Mouse (Mus musculus) common myeloid progenitor, adult 5-6 weeks (primary cell): ENCODE measurements around the gene Cnn2. TPM values are rescaled to one million over a fixed set of nuclear protein-coding genes. Genes with fewer than 3 reads are reported as not detected.

Source experiments
- ATAC-seq: replicated peaks from 2 replicates; pipeline ENCODE4 v1.8.0; 2016; ENCODE audit warnings: low read depth, mild to moderate bottlenecking, moderate TSS enrichment, inconsistent platforms; ENCODE audit not compliant: poor library complexity, severe bottlenecking
- total RNA-seq: library from RNA; stranded (forward); fragments of 200-1000, 187-1606 nt; gene quantifications from 2 replicates; pipeline ENCODE4 v1.2.3, GENCODE M21; 2017

The Cnn2 gene
- total RNA-seq, 1 experiment from 2014 or later, result 72.9 TPM

DNA sequence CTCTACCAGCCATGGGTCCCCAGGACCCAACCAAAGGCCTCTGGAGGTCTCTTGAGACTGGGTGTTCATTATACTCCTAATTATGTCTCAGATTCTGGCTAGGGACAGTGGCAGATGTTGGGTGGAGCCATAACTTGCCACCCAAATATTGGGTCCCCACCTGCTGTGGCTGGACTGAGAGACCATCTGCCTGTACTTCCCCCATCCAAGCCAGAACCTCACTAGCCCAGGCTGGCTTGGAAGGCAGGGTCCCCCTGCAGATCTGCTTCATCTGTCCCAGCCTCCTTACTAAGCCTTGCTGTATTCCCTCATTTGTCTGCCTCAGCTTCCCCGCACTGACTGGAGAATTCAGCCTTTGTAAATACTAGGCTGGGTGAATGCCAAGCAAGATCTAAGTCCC is 20.2 kb upstream of the Cnn2 start:
- ATAC-seq, result no peak

GRCm38 (mm10) chr10:79969124-79969568 is 19.2 kb upstream of the Cnn2 start:
- ATAC-seq, result no peak

GRCm38 (mm10) chr10:79970415-79971182 is 17.8 kb upstream of the Cnn2 start, which contains the start of gene Grin3b:
Grin3b (plus strand) TSS chr10:79970715.
- ATAC-seq, result no peak

- ATAC-seq, result 0 out of 2 replicates have a peak, but pooled peaks have one; percentile 20
Measured at GRCm38 (mm10) chr10:79971183-79971497, 17.2 kb upstream of the Cnn2 start.

DNA sequence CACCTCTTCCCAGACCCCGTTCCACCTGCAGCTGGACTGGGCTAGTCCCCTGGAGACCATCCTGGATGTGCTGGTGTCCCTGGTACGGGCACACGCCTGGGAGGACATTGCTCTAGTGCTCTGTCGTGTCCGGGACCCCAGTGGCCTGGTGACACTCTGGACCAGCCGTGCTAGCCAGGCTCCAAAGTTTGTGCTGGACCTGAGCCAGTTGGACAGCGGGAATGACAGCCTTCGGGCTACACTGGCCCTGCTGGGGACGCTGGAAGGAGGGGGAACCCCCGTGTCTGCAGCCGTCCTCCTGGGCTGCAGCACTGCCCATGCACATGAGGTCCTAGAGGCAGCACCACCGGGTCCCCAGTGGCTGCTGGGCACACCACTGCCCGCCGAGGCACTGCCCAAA is 15.6 kb upstream of the Cnn2 start:
- ATAC-seq, result no peak

GRCm38 (mm10) chr10:79974087-79974486 is 14.3 kb upstream of the Cnn2 start:
- no peak for ATAC-seq

- ATAC-seq, result 0 out of 2 replicates have a peak, but pooled peaks have one; percentile 37
Measured at GRCm38 (mm10) chr10:79974668-79975067, 13.7 kb upstream of the Cnn2 start.

- no peak for ATAC-seq
Measured at GRCm38 (mm10) chr10:79976071-79976721, 12.2 kb upstream of the Cnn2 start.

- no peak for ATAC-seq
Measured at GRCm38 (mm10) chr10:79976722-79977107, 11.7 kb upstream of the Cnn2 start.

- no peak for ATAC-seq
Measured at GRCm38 (mm10) chr10:79977324-79977723, 11.1 kb upstream of the Cnn2 start.

DNA sequence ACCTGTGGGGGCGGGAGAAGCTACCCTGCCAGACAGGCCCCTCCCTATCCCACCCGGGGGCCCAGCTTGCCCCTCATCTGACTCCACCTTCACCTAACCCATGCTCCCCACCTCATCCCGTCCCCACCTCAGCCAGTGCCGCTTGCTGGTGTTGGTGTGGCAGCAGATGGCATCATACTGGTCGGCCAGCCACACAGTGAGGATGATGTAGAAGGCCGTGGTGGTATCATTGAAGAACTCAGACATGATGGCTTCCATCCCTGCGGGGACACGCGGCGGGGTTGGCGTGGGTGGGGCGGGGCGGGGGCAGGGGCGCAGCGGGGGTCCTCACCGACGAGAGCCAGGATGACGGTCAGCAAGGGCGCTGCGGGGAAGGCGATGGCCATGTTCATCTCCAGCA is 10.3 kb upstream of the Cnn2 start:
- no peak for ATAC-seq

DNA sequence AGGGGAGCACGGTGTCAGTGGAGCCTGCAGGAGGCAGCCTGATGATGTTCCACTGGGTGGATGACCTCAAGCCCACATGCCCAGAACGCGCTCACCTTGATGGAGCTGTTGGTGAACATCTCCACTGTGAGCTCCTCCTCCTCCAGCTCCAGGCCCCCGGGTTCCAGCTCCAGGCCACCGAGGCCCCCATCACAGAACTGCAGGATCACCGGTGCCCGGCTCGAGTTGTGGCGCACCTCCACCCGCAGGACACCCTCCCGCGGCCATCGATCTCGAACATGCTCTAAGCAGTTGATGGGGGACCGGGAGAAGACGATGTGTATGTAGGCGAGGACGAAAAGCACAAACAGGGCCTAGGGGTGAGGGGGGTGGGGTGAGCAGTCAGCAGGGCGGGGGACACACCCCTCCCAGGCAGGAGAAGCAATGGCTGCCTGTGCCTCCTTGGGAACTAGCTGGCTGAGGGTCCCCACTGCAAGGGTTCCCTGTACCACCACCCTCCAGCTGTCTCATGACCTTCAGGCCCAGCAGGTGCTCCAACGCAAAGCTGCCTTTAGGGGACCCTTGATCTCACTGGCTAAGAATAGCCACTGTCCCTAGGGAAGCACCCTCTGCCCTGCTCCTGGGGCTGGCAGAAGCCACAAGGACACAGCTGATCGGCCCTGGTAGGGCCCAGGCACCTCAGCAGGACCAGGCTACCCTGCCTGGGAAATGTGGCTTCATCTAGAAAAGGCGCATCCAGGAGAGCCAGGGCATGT is 8.8 kb upstream of the Cnn2 start:
- no peak for ATAC-seq

- ATAC-seq, result no peak
Measured at GRCm38 (mm10) chr10:79983205-79983604, 5.2 kb upstream of the Cnn2 start.

GRCm38 (mm10) chr10:79983670-79984069 is 4.7 kb upstream of the Cnn2 start:
- ATAC-seq, result no peak

DNA sequence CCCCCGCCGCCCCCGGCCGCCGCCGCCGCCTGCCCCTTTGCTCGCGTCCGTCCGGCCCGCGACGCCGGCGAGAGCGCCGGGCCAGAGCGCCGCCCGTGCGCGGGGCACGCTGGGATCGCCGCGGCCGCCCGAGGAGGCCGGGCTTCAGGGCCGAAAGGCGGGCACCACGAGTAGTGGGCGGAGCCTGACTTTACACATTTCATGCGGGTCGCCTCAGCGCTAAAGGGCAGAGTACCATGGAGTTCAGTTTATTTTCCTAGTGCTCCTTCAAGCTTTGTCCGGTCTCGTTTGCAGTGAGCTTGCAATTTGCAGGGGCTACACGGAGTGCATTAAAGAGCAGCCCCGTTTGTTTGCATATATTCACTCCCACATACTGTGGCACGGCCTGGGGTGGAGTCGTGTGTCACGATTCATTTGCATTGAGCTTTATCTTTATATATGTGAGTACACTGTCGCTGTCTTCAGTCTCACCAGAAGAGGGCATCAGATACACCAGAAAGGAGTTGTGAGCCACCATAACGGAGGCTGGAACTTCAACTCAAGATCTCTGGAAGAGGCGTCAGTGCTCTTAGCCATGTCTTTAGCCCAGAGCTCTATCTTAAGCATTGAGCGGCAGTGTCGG is 4.1 kb upstream of the Cnn2 start, which contains the start of gene Tmem259:
Tmem259 (minus strand) TSS at position 136 of the 622 bp plus-strand sequence.
- peak; percentile 42 for ATAC-seq

DNA sequence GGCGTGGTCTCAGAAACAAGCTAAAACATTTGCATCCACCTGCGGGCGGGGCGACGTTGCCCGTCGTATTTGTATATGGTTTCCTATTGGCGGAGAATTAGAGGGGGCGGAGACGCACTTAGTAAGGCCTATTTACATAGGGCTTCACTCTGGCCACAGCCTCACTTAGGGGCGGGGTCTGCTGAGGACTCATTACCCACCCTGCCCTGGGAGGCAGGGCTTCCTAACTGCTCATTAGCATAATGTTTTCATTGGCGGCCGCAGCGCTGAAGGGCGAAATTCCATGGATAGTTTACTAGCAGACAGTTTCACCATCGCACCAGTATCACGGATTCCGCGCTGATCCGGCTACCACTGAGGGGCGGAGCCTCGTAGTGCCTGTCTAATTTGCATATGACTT is 3.5 kb upstream of the Cnn2 start:
- ATAC-seq, result peak; percentile 73

GRCm38 (mm10) chr10:79985334-79986231 is 2.8 kb upstream of the Cnn2 start:
- peak; percentile 19 for ATAC-seq

GRCm38 (mm10) chr10:79986232-79986878 is 2.0 kb upstream of the Cnn2 start:
- no peak for ATAC-seq

DNA sequence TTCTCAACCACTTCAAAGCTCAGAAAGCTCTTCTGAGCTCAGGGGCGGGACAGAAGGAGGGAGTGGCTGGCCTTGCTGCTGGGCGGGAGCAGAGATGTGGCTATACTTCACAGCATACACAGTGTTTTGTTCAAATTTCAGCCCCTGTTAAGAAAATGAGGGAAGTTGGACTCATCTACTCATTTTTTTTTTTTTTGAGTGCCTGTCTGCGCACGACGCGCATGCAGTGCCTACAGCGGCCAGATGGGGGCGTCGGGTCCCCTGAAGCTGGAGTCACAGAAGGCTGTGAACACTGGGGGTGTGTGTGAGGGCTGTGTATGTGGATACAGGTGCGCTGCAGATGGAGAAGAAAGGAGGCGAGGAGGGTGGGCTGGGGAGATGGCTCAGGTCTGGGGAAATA is 1.4 kb upstream of the Cnn2 start:
- ATAC-seq, result peak; percentile 38
